Mouse (Mus musculus): ENCODE measurements at regions not wholly inside any gene's neighbourhood (a gene's known extent, or its start where the extent isn't known, plus 50 kb on each side); places are given as distances from the start of the nearest gene placed in this dataset.

- TF ChIP-seq CTCF (conservative IDR thresholded peaks at IDR 0.05; ENCODE audit: insufficient read depth, insufficient read length, low read depth, low read length) (peak; percentile 61), POLR2A (IDR thresholded peaks at IDR 0.05; ENCODE audit: low read depth, low read length) (no peak)
These were observed 885.1 kb upstream of the Pou3f3 start for GRCm38 (mm10) chr1:41810318-41810964.
